Mouse (Mus musculus) embryonic facial prominence, embryonic 15.5 days (tissue): ENCODE measurements around the gene Acaca. TPM values are rescaled to one million over a fixed set of nuclear protein-coding genes. Genes with fewer than 3 reads are reported as not detected.
"Not testable (repeated sequence)": the region's sequence is repeated elsewhere in the genome, so short reads cannot be mapped to it uniquely, and the experiment has no call there.

ENCODE experiments used
- ATAC-seq: fragments of 200-750 bp; cut with Nextera tagmentation; 2 replicates; pipeline ENCODE4 v1.8.0; 2017; ENCODE audit warnings: low read depth, moderate TSS enrichment; ENCODE audit not compliant: insufficient number of reproducible peaks, low FRiP score, low TSS enrichment
- H3K27ac ChIP-seq: fragments of 300-500 bp; sonication (generic); replicated peaks from 2 replicates; pipeline ENCODE4 v1.5.1; 2015; ENCODE audit warnings: mild to moderate bottlenecking, inconsistent platforms
- H3K27me3 ChIP-seq: fragments of 300-500 bp; sonication (generic); 2 replicates; pipeline ENCODE4 v1.6.1; 2015; ENCODE audit warnings: inconsistent platforms
- H3K36me3 ChIP-seq: fragments of 300-500 bp; sonication (generic); 2 replicates; pipeline ENCODE4 v1.6.1; 2015; ENCODE audit warnings: mild to moderate bottlenecking, inconsistent platforms
- H3K4me1 ChIP-seq: fragments of 300-500 bp; sonication (generic); 2 replicates; pipeline ENCODE4 v1.6.1; 2015; ENCODE audit warnings: inconsistent platforms
- H3K4me2 ChIP-seq: fragments of 300-500 bp; sonication (generic); replicated peaks from 2 replicates; pipeline ENCODE4 v1.6.1; 2015; ENCODE audit warnings: mild to moderate bottlenecking, inconsistent platforms
- H3K4me3 ChIP-seq: fragments of 300-500 bp; sonication (generic); replicated peaks from 2 replicates; pipeline ENCODE4 v1.5.1; 2015; ENCODE audit warnings: mild to moderate bottlenecking, inconsistent platforms
- H3K9ac ChIP-seq: fragments of 300-500 bp; sonication (generic); 2 replicates; pipeline ENCODE4 v1.6.1; 2015; ENCODE audit warnings: inconsistent platforms
- H3K9me3 ChIP-seq: fragments of 300-500 bp; sonication (generic); replicated peaks from 2 replicates; pipeline ENCODE4 v1.6.1; 2016; ENCODE audit warnings: inconsistent platforms
- WGBS: fragments of 180-500 bp; shearing (Covaris S2); methylation state at CpG from one replicate; pipeline ENCODE4 v1.1.7; 2015; 5-methylcytosine and 5-hydroxymethylcytosine counted together
- polyA plus RNA-seq: library from polyadenylated mRNA; unstranded; fragments of >200 nt; fragmentation: Nextera tagmentation; extraction: Ambion mirVana; gene quantifications from 2 replicates; pipeline ENCODE4 v1.2.1, GENCODE M21; 2015

Gene Acaca
- polyA plus RNA-seq, 1 experiment from 2014 or later = 12.3 TPM

DNA sequence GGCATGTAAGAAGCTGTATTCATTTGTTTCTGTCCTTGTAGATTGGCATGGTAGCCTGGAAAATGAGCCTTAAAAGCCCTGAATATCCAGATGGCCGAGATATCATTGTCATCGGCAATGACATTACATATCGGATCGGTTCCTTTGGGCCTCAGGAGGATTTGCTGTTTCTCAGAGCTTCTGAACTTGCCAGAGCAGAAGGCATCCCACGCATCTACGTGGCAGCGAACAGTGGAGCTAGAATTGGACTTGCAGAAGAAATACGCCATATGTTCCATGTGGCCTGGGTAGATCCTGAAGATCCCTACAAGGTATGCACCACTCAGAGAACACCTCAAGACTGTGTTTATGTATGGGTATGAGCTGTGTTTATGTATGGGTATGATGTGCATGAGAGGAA lies 208.8 kb downstream of the Acaca start:
- ATAC-seq, H3K27ac ChIP-seq, H3K9me3 ChIP-seq, H3K4me3 ChIP-seq, H3K4me1 ChIP-seq, H3K27me3 ChIP-seq, H3K36me3 ChIP-seq, H3K9ac ChIP-seq, H3K4me2 ChIP-seq: not testable (repeated sequence)
- 93% methylated on average over 8 of the region's 8 CpGs for WGBS

DNA sequence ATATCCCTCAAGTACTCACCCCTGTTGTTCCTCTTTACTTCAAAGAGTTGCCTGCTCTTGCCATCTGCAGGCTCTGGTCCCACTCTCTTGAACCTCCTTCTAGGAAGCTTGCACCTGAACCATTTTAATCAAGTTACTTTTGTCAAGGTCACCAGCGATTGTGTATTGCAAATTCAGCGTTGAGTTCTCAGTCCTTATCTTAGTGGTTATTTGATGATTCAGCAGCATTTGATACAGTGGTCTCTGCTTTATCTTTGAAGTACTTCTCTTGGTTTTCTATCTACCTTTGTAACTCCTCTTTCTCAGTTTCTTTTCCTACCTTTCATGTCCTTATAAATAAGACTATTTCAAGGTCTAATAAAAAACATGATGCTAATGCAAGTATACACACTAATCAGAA lies 211.2 kb downstream of the Acaca start:
- WGBS = 87% methylated on average over 2 of the region's 2 CpGs

DNA sequence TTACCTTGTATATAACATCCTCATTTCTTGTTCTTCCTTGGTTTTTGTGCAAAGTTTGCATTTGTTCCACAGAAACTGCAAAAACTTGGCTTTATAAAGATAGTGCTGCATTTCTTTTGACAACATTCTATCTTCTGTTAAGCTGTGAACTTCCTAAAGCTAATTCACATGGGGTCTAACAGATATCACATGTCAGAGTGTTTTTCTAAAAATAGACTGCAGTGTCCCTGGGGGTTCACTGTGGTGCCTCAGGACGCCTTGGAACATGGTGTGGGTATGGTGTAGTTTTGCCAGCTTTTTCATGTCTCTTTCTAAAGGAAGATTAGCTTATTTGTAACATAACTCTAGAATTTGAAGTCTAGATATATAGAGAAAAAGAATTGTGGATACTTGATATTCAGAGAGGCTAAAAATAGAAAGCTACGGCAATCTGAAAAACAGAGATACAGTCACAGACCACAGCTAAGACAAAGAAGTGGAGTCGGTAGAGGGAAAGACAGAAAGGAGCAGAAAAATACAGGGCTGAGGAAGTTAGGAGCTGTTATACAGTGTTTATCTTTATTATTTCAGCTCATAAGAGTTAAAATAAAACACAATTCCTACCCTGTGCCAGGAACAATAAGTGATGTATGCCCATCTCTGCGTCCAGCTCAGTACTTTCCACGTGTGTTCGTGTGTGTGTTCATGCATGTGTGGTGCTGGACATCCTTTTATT lies 215.2 kb downstream of the Acaca start:
- H3K9me3 ChIP-seq = no peaks in the 10 kb centered on the region
- H3K4me1 ChIP-seq = no peaks in the 10 kb centered on the region
- no peak overlapping the region for H3K9ac ChIP-seq
- H3K36me3 ChIP-seq = no peaks in the 10 kb centered on the region
- H3K4me3 ChIP-seq = no peak overlapping the region
- no peak overlapping the region for H3K4me2 ChIP-seq
- WGBS = 62% methylated on average over 6 of the region's 6 CpGs
- H3K27ac ChIP-seq = no peak overlapping the region
- H3K27me3 ChIP-seq = no peaks in the 10 kb centered on the region
- no peak for ATAC-seq

More for the DNA sequence above, 211.2 kb downstream of the Acaca start:
- H3K27me3 ChIP-seq = no peaks in the 10 kb centered on the region
- H3K27ac ChIP-seq = no peak overlapping the region
- no peak overlapping the region for H3K4me2 ChIP-seq
- H3K36me3 ChIP-seq = 0 out of 2 replicates have a peak, but pooled peaks cover 6% of the 10 kb centered on the region
- no peak for ATAC-seq
- no peak overlapping the region for H3K4me3 ChIP-seq
- H3K9ac ChIP-seq = no peak overlapping the region
- H3K4me1 ChIP-seq = no peaks in the 10 kb centered on the region
- no peaks in the 10 kb centered on the region for H3K9me3 ChIP-seq

DNA sequence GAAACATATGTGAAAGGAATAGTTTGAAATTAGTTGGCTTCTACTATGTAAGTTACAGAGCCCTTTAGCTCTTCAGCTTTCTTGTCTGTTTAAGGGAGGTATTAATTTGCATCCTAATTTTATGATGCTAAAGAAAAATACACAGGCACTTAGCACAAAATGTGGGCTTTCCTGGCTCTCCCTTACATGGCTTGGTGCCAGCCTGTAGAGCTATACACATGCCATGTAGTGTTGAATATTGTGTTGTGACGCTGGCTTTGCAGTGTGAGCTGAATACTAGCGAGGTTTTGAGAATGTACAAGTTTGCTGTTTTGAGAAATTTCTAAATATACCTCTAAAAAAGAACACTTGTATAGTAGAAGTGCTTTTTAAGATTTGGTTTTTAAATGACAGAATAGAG lies 218.3 kb downstream of the Acaca start:
- Histone ChIP-seq H3K9me3 (no peaks in the 10 kb centered on the region), H3K4me2 (no peak overlapping the region), H3K9ac (no peak overlapping the region), H3K4me3 (no peak overlapping the region), H3K36me3 (no peaks in the 10 kb centered on the region), H3K27ac (no peak overlapping the region), H3K27me3 (no peaks in the 10 kb centered on the region), H3K4me1 (no peaks in the 10 kb centered on the region)
- WGBS = 69% methylated on average over 2 of the region's 2 CpGs
- ATAC-seq = no peak

- H3K27ac ChIP-seq = no peak overlapping the region
- no peaks in the 10 kb centered on the region for H3K4me1 ChIP-seq
- 82% methylated on average over 16 of the region's 16 CpGs for WGBS
- H3K9me3 ChIP-seq = no peaks in the 10 kb centered on the region
- no peak overlapping the region for H3K4me2 ChIP-seq
- no peak overlapping the region for H3K4me3 ChIP-seq
- H3K36me3 ChIP-seq = no peaks in the 10 kb centered on the region
- ATAC-seq = no peak
- H3K27me3 ChIP-seq = no peaks in the 10 kb centered on the region
- no peak overlapping the region for H3K9ac ChIP-seq
Measured at GRCm38 (mm10) chr11:84348843-84349825, 219.7 kb downstream of the Acaca start.

DNA sequence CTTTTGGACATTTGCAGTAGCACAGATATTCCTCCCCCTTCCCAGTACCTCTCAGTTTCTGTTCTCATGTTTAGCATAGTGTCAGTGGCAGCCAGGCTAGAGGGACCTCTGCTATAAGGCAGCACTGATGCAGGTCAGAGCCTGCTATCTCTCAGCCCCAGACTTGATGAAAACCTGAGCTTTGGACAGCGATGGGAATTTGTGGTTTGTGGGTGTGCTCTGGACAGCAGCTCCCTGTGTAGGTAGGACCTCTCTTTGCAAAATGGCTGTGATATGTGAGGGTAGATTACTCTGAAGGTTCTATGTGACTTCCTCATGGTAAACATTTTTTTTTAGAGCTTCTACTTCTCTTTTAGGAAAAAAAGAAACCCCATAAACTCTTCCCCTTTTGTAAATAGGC lies 221.7 kb downstream of the Acaca start:
- Histone ChIP-seq H3K4me1 (no peaks in the 10 kb centered on the region), H3K9me3 (no peaks in the 10 kb centered on the region), H3K4me2 (no peak overlapping the region), H3K4me3 (no peak overlapping the region), H3K27ac (no peak overlapping the region), H3K9ac (no peak overlapping the region), H3K36me3 (peaks cover 4% of the 10 kb centered on the region; the same call in 1 of the 2 replicates), H3K27me3 (no peaks in the 10 kb centered on the region)
- ATAC-seq = no peak
- 81% methylated on average over 1 of the region's 1 CpGs for WGBS

- ATAC-seq = no peak
- Histone ChIP-seq H3K4me3 (no peak overlapping the region), H3K27me3 (no peaks in the 10 kb centered on the region), H3K4me2 (no peak overlapping the region), H3K4me1 (no peaks in the 10 kb centered on the region), H3K27ac (no peak overlapping the region), H3K36me3 (peaks cover 4% of the 10 kb centered on the region; the same call in 1 of the 2 replicates), H3K9ac (no peak overlapping the region), H3K9me3 (no peaks in the 10 kb centered on the region)
- 90% methylated on average over 7 of the region's 7 CpGs for WGBS
Measured at GRCm38 (mm10) chr11:84353058-84353726, 223.7 kb downstream of the Acaca start.

GRCm38 (mm10) chr11:84357304-84357703 lies 227.8 kb downstream of the Acaca start:
- 74% methylated on average over 3 of the region's 3 CpGs for WGBS
- H3K36me3 ChIP-seq = peaks cover 4% of the 10 kb centered on the region; the same call in 1 of the 2 replicates
- no peak for ATAC-seq
- H3K9ac ChIP-seq = no peak overlapping the region
- no peaks in the 10 kb centered on the region for H3K4me1 ChIP-seq
- no peak overlapping the region for H3K4me2 ChIP-seq
- H3K27me3 ChIP-seq = no peaks in the 10 kb centered on the region
- no peaks in the 10 kb centered on the region for H3K9me3 ChIP-seq
- H3K27ac ChIP-seq = no peak overlapping the region
- H3K4me3 ChIP-seq = no peak overlapping the region

DNA sequence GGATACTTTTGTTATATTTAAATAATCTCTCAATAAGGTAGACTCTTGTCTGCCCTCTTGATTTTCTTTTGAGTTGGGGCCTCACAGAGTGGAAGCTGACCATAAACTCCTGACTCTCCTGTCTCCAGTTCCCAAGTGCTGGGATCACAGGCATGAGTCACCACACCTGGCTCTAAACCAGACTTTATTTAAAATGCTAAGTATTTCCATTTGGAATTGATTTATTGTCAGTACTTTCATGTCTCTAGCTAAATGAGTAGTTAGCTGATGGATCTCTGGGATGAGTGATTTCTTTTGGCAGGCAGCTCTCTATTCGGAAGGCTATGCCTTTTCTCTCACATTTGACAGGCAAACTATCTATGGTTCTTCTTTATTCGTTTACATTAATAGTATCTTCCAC lies 228.3 kb downstream of the Acaca start:
- ATAC-seq = no peak
- Histone ChIP-seq H3K27ac (no peak overlapping the region), H3K4me3 (no peak overlapping the region), H3K36me3 (peaks cover 4% of the 10 kb centered on the region; the same call in 1 of the 2 replicates), H3K9me3 (no peaks in the 10 kb centered on the region), H3K4me1 (no peaks in the 10 kb centered on the region), H3K4me2 (no peak overlapping the region), H3K27me3 (no peaks in the 10 kb centered on the region), H3K9ac (no peak overlapping the region)
- WGBS = 56% methylated on average over 2 of the region's 2 CpGs

DNA sequence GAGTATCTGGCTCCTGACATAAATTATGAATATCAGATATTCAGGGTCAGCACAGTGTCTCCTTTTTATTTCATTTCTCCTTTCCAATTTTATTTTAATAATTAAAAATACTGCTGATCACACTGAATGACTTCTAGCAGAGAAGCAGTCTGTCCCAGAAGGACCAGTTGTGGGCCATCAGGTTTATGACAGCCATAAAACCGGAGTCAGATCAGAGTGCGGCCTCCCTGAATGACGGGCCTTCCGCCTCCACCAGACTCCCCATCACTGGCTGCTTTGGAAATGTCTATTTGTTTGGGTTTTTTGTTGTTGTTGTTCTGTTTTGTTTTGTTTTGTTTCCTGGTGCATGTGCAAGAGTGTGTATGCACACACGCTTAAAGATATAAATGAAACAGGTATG lies 232.1 kb downstream of the Acaca start:
- Histone ChIP-seq H3K4me1 (no peaks in the 10 kb centered on the region), H3K4me2 (no peak overlapping the region), H3K9me3 (no peaks in the 10 kb centered on the region), H3K27ac (no peak overlapping the region), H3K4me3 (no peak overlapping the region), H3K27me3 (no peaks in the 10 kb centered on the region), H3K9ac (no peak overlapping the region), H3K36me3 (0 out of 2 replicates have a peak, but pooled peaks cover 5% of the 10 kb centered on the region)
- 88% methylated on average over 5 of the region's 5 CpGs for WGBS
- ATAC-seq = no peak
